Mouse (Mus musculus): ENCODE measurements around the gene Fxyd3. TPM values are rescaled to one million over a fixed set of nuclear protein-coding genes. Genes with fewer than 3 reads are reported as not detected.

Fxyd3 gene
- total RNA-seq, 2 experiments from 2014 or later: 1.2 TPM; not detected in 1

DNA sequence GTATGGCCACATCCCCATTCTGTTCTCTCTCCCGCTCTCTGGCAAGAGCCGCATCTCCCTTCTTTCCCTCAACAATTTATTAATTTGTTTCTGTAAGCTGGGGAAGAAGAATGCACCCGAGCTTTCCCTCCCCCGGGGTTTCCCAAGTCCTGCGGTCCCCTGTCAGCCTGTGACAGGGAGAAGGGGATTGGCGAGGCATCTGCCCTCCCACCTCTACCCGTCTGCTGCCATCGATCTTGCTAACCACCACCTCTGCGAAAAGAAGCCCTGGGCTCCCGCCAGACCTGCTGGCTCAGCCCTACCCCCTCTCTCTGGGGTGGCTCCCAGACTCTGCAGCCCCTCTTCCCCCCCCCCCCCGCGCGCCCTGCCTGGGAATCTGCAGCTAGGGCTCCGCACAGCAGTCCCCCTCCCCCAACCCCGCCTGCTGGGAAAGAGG is 26.6 kb downstream of the Fxyd3 start:
- DNase-seq (ENCODE audit: low spot score in 2 of 2): peak; percentile 62 to 70

DNA sequence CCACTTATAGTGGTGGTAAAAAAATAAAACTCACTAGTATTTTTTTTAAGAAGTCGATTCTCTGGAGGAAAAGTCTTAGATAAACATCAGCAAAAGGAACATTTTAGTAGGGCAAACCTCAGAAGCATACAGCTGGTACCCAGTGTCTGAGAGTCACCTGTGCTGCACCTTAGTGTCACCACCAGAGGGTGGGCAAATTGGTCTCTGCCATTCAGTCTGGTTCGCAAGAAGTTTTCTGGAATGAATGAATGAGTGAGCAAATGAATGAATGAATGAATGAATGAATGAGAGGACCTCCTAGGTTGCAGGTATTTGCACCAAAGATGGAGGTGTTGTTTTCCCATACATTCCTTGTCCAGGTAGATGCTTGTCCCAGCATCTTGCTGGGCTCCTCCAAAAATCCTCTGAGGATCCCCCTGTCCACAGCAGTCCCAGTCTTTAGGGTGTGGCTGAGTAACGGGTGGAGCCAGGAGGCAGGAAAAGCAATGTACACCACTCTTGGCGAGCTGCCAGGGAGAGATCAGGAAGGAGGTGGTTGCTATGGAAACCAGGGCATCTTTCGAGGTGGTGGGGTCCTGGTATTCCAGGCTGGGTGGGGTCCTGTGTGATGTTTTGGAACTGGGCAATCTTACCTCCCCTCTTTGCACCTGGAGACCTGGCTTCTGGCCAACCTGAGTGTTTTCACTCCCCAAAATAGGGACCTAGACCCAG is 27.2 kb downstream of the Fxyd3 start:
- peak; percentile 48 to 64 for DNase-seq (ENCODE audit: low spot score in 2 of 2)

- DNase-seq (ENCODE audit: low spot score in 2 of 2): no peak
Measured at GRCm38 (mm10) chr7:31042431-31042910, 34.0 kb downstream of the Fxyd3 start, which contains the start of gene Fxyd5. TSS of gene Fxyd5 (minus strand) at chr7:31042481.

DNA sequence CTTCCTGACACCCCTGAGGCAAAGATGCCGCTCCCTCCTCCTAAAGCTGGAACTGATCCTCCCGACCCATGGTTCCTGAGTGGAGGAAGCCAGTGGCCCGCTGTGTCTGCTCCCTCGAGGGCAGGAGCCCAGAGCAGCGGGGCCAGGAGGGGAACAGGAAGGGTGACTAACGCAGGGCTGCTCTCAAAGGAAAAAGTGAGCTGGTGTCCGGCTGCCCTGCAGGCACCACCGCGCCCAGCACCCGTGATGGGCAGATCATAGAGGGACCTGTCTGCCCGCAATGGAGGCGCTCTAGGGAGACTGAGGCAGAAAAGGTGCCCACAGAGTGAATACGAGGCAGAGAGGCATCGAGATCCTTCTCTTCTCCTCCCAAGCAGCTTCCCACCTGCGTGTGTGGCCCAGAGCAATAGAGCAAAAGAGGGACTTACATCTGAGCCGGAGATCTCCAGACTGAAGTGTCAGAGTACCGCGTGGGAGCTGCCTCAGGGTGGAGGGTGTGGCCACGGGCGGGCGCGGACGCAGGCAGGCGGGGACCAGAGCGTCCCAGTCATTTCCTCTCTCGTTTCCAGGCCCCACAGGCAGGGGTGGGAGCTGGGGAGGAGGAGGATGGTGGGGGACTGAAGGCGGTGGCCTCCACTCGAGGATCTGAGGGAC is 34.7 kb downstream of the Fxyd3 start:
- peak in 1 of 2 experiments; percentile 30 for DNase-seq (ENCODE audit: low spot score in 2 of 2)

- no peak for DNase-seq (ENCODE audit: low spot score in 2 of 2)
Measured at GRCm38 (mm10) chr7:31041023-31041407, 35.5 kb downstream of the Fxyd3 start.

DNA sequence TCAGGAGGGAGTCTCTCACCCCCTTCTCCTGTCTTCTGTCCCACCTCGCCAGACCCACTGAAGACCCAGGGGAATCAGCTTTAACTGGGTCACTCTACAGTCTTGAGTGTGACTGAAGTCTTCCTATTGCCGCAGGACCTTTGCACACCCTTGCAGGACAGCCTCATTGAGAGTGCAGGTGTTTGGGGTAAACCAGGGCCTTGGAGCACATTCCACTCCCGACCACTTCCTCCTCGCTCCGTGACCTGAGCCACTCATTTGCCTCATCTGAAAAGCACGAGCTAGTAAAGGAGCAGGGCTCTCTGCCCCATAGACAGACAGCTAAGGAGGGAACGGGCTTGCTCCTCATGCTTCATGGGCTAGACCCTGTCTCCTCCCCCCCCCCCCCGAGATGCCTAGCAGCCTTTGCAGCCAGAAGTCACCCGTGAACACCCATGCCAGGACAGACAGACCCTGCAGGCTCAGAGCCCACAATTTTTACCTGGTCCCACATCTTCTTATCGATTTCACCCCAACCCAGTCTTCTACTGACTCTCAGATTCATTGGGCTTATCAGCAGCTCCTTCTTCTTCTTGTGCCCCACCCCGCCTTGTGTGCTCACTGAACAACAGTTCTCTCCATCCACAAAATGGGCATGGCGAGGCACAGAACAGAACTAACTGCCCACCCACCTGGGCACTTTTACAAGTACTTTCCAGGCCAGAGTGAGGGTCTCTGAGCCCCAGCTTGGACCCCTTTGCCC is 36.1 kb downstream of the Fxyd3 start:
- no peak for DNase-seq (ENCODE audit: low spot score in 2 of 2)

DNA sequence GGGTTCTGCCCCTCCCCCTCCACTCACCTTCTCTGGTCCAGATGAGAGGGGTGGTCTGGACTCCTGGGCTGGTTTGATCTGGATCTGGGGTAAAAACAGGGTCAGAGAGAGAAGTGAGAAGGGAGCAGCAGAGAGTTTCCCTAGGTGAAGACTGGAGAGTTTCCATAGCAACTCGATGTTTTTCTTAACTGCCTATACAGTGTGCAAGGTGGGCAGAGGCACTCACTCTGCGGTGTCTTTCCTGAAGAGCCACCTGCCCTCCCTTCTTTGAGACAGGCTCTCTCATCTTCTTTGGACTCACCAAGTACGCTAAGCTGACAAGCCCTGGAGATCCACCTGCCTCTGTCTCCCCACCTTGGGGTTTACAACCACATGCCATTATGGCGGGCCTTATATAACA is 37.5 kb downstream of the Fxyd3 start:
- DNase-seq (ENCODE audit: low spot score in 2 of 2): no peak

DNA sequence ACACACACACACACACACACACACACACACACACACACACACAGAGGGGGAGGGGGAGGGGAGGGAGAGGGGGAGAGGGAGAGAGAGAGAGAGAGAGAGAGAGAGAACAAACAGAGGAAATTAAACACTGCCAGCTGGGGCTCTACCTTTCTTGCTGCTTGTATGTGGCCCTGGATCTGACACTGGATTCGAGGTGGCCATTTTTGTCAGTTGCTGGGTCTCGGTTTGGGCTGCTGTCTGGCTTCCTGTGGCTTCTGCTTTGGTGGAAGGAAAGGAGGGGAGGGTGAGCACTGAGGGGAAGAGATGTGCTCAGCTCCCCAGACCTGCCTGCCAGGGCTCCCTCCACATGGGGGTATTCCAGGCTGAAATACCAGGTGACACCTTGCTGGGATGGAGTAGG is 38.8 kb downstream of the Fxyd3 start:
- no peak for DNase-seq (ENCODE audit: low spot score in 2 of 2)

GRCm38 (mm10) chr7:31036917-31037316 is 39.6 kb downstream of the Fxyd3 start:
- DNase-seq (ENCODE audit: low spot score in 2 of 2): no peak

GRCm38 (mm10) chr7:31035291-31035690 is 41.2 kb downstream of the Fxyd3 start:
- DNase-seq (ENCODE audit: low spot score in 2 of 2): no peak

DNA sequence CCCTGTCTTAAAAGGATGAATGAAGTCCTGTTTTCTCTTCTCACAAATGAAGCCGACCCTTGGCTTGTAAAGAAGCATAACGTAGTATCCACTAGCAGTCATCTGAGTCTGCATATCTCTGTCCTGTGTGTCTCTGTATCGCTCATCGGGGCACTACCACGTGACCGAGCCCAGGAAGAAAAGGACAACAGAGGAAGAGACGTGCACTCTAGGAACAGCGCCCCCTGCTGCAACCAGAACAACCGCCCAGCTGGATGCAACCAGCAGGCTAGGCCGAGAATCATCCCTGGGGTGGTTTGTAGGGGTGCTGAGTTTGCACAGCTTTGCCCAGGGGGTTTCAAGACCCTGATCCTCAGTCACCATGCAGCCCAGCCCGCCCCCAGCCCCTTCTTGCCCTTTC is 41.7 kb downstream of the Fxyd3 start:
- no peak for DNase-seq (ENCODE audit: low spot score in 2 of 2)

DNA sequence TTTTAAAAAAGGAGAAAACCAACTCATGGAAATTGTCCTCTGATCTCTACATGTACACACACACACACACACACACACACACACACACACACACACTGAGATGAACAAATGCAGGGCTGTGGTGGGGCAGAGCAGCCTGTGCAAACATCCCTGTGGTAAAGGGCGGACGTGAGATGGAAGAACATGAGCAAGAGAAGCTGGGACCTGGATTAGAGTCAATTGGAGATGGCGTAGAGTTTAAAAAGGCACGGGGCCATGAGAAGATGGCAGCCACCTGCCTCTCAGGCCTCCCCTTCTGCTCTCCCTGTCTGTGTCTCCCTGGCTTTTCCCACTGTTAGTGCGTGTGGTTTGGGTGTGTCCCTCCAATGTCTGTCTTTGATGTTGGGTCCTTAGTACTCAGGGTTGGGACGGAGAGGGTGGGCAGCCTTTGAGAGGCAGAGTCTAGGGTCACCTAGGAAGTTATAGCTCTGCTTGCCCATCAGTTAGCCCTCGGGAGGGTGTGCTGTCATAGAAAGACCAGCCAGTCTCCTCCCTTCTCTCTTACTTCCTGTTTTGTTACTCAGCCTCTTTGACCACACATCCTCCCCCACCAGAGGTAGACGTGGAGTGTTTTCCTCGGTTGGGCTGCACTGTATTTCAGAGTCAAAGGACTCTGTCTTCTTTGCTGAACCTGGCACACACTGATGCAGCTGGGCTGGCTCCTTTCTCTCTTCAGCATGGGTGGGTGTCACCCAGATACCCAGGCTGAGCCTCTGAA is 42.9 kb downstream of the Fxyd3 start:
- DNase-seq (ENCODE audit: low spot score in 2 of 2): no peak

GRCm38 (mm10) chr7:31031731-31032130 is 44.8 kb downstream of the Fxyd3 start:
- no peak for DNase-seq (ENCODE audit: low spot score in 2 of 2)

DNA sequence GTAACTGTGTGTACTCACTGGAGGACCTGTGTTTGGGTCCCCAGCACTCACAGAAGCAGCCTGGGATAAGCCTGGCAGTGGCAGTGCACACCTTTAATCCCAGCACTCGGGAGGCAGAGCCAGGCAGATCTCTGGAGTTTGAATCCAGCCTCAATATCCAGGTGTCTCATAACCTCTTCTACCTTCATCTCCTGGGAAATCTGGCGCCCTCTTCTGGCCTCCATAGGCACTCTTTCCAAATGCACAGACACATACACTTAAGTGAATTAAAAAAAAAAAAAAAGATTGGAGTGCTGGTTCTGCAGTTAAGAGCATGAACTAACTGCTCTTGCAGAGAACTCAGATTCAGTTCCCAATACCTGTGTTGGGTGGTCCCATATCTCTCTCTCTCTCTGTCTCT is 45.8 kb downstream of the Fxyd3 start:
- no peak for DNase-seq (ENCODE audit: low spot score in 2 of 2)

- DNase-seq (ENCODE audit: low spot score in 2 of 2): no peak
Measured at GRCm38 (mm10) chr7:31028609-31029008, 47.9 kb downstream of the Fxyd3 start.

Small RNA genes lying within 50 kb of the gene (microRNA-seq; reads per million reads assigned to microRNA genes)
- 0 reads per million in 2 experiments for gene Mir7050

Other genes starting within 250 kb of the Fxyd3 start
- gene Ffar3, start 220.5 kb downstream of the Fxyd3 start, total RNA-seq (2021): not detected
- not detected for gene Ffar1, start 215.1 kb downstream of the Fxyd3 start, total RNA-seq (2021)
- under 1 TPM in 1 of 2 experiments, not detected in 1; 0.09 TPM for gene Cd22, start 196.4 kb downstream of the Fxyd3 start, total RNA-seq (2021)
- gene Mag, start 161.8 kb downstream of the Fxyd3 start, total RNA-seq (2021): 100 to 1,000 TPM in 1 of 2 experiments, 10 to 100 TPM in 1; 91.4 to 101 TPM
- not detected for gene Hamp2, start 152.0 kb downstream of the Fxyd3 start, total RNA-seq (2021)
- gene Hamp, start 132.7 kb downstream of the Fxyd3 start, total RNA-seq (2021): not detected
- gene Usf2, start 119.9 kb downstream of the Fxyd3 start, total RNA-seq (2021): 100 to 1,000 TPM; 123 to 124 TPM
- 10 to 100 TPM in 1 of 2 experiments, 1 to 10 TPM in 1; 8.2 to 10.7 TPM for gene Lsr, start 103.2 kb downstream of the Fxyd3 start, total RNA-seq (2021)
- gene Fam187b, start 102.9 kb downstream of the Fxyd3 start, total RNA-seq (2021): under 1 TPM in 1 of 2 experiments, not detected in 1; 0.28 TPM
- 10 to 100 TPM; 35.5 to 36.7 TPM for gene Fxyd5, start 34.2 kb downstream of the Fxyd3 start, total RNA-seq (2021)
- gene Fxyd7, start 25.2 kb downstream of the Fxyd3 start, total RNA-seq (2021): 100 to 1,000 TPM; 148 to 187 TPM
- gene Fxyd1, start 19.5 kb downstream of the Fxyd3 start, total RNA-seq (2021): 10 to 100 TPM; 74.1 to 90.2 TPM
- 10 to 100 TPM; 32.9 to 35.9 TPM for gene Lgi4, start 17.4 kb downstream of the Fxyd3 start, total RNA-seq (2021)
- gene Hpn, start 38.6 kb upstream of the Fxyd3 start, total RNA-seq (2021): 1 to 10 TPM; 4.6 to 4.8 TPM
- 100 to 1,000 TPM; 805 to 862 TPM for gene Scn1b, start 50.3 kb upstream of the Fxyd3 start, total RNA-seq (2021)
- gene Gramd1a, start 79.2 kb upstream of the Fxyd3 start, total RNA-seq (2021): 100 to 1,000 TPM; 105 to 106 TPM
- gene Scgb2b2, start 213.8 kb upstream of the Fxyd3 start, total RNA-seq (2021): not detected
- gene Scgb1b2, start 215.1 kb upstream of the Fxyd3 start, total RNA-seq (2021): not detected

Data from left cerebral cortex, adult 18-20 months (tissue).